Mouse (Mus musculus) liver, embryonic 14.5 days (tissue): ENCODE measurements at regions not wholly inside any gene's neighbourhood (a gene's known extent, or its start where the extent isn't known, plus 50 kb on each side); places are given as distances from the start of the nearest gene placed in this dataset.

ENCODE experiments used
- ATAC-seq: fragments of 200-750 bp; cut with Nextera tagmentation; 2 replicates; pipeline ENCODE4 v1.8.0; 2017; ENCODE audit warnings: moderate number of reproducible peaks, mild to moderate bottlenecking, moderate library complexity; ENCODE audit not compliant: insufficient read depth
- DNase-seq, 3 experiments: peaks; one replicate each; pipeline ENCODE4 v3.0.0-alpha.2; 2012 to 2013; ENCODE audit warnings: low read depth in 3 of 3, low spot score in 3 of 3
- H3K27ac ChIP-seq: fragments of 300-500 bp; sonication (generic); 2 replicates; pipeline ENCODE4 v1.5.1; 2014; ENCODE audit warnings: moderate library complexity, mild to moderate bottlenecking, control low read depth, inconsistent platforms
- H3K27me3 ChIP-seq: fragments of 300-500 bp; sonication (generic); 2 replicates; pipeline ENCODE4 v1.6.1; 2014; ENCODE audit warnings: mild to moderate bottlenecking, low read length, moderate library complexity; ENCODE audit not compliant: control insufficient read depth, insufficient read depth
- H3K36me3 ChIP-seq: fragments of 300-500 bp; sonication (generic); replicated peaks from 2 replicates; pipeline ENCODE4 v1.6.1; 2014; ENCODE audit warnings: low read depth; ENCODE audit not compliant: control insufficient read depth, insufficient read depth
- H3K4me1 ChIP-seq, 2 experiments: fragments of 200-500 bp in 1 of 2; fragments of 300-500 bp in 1 of 2; sonication (generic) in 1 of 2; replicated peaks; 2 replicates each; pipeline ENCODE4 v1.6.1; 2012 to 2014; ENCODE audit warnings: antibody characterized with exemption in 1 of 2, inconsistent platforms in 1 of 2, low read length in 1 of 2; ENCODE audit not compliant: control insufficient read depth in 2 of 2, insufficient read depth in 2 of 2
- H3K4me2 ChIP-seq: fragments of 300-500 bp; sonication (generic); 2 replicates; pipeline ENCODE4 v1.6.1; 2014; ENCODE audit warnings: low read depth, mild to moderate bottlenecking, control low read depth, moderate library complexity
- H3K4me3 ChIP-seq, 2 experiments: fragments of 200-500 bp in 1 of 2; fragments of 300-500 bp in 1 of 2; sonication (generic) in 1 of 2; 2 replicates each; pipeline ENCODE4 v1.5.1; 2012 to 2014; ENCODE audit warnings: low read depth in 2 of 2, low read length in 2 of 2, mild to moderate bottlenecking in 2 of 2, control low read depth in 1 of 2, inconsistent platforms in 1 of 2, moderate library complexity in 1 of 2; ENCODE audit not compliant: insufficient read depth in 1 of 2
- H3K9ac ChIP-seq: fragments of 300-500 bp; sonication (generic); replicated peaks from 2 replicates; pipeline ENCODE4 v1.6.1; 2014; ENCODE audit warnings: mild to moderate bottlenecking, control low read depth, moderate library complexity
- H3K9me3 ChIP-seq: fragments of 300-500 bp; sonication (generic); 2 replicates; pipeline ENCODE4 v1.6.1; 2016; ENCODE audit warnings: low read length, mixed read lengths; ENCODE audit not compliant: control insufficient read depth
- CTCF ChIP-seq: IDR thresholded peaks from 2 replicates; pipeline ENCODE4 v1.5.1; 2016; ENCODE audit warnings: antibody characterized with exemption, low read depth, control low read depth
- EP300 ChIP-seq: IDR thresholded peaks from 2 replicates; pipeline ENCODE4 v1.6.1; 2016; ENCODE audit warnings: antibody characterized with exemption, low read depth
- WGBS: fragments of 180-500 bp; shearing (Covaris S2); extraction: QIAGEN DNeasy Blood & Tissue Kit; methylation state at CpG from one replicate; pipeline ENCODE4 v1.1.7; 2014; ENCODE audit not compliant: insufficient replicate concordance; 5-methylcytosine and 5-hydroxymethylcytosine counted together

- H3K4me2 ChIP-seq = no peak overlapping the region
- no peaks in the 10 kb centered on the region for H3K27me3 ChIP-seq
- no peaks in the 10 kb centered on the region for H3K9me3 ChIP-seq
- ATAC-seq (no peak), DNase-seq (no peak)
- H3K4me1 ChIP-seq = no peaks in the 10 kb centered on the region
- TF ChIP-seq CTCF (no peak), EP300 (no peak)
- H3K36me3 ChIP-seq = no peaks in the 10 kb centered on the region
- H3K4me3 ChIP-seq = no peak overlapping the region
- no peak overlapping the region for H3K9ac ChIP-seq
- H3K27ac ChIP-seq = no peak overlapping the region
- WGBS = 59% methylated on average over 8 of the region's 8 CpGs
These were observed 78.9 kb upstream of the Dapk1 start for GRCm38 (mm10) chr13:60522719-60523450.

GRCm38 (mm10) chr13:60527806-60528205 is 73.9 kb upstream of the Dapk1 start:
- no peak overlapping the region for H3K4me2 ChIP-seq
- H3K27ac ChIP-seq = no peak overlapping the region
- WGBS = 58% methylated on average over 2 of the region's 2 CpGs
- TF ChIP-seq EP300 (no peak), CTCF (no peak)
- no peaks in the 10 kb centered on the region for H3K36me3 ChIP-seq
- DNase-seq = no peak
- no peak overlapping the region for H3K4me3 ChIP-seq
- H3K27me3 ChIP-seq = no peaks in the 10 kb centered on the region
- no peaks in the 10 kb centered on the region; a peak in 1 of 4 replicates for H3K4me1 ChIP-seq
- no peaks in the 10 kb centered on the region for H3K9me3 ChIP-seq
- no peak for ATAC-seq
- no peak overlapping the region for H3K9ac ChIP-seq

- WGBS = 52% methylated on average over 1 of the region's 1 CpGs
- Histone ChIP-seq H3K4me1 (no peaks in the 10 kb centered on the region; a peak in 1 of 4 replicates), H3K36me3 (no peaks in the 10 kb centered on the region), H3K27ac (no peak overlapping the region), H3K27me3 (no peaks in the 10 kb centered on the region), H3K9ac (no peak overlapping the region), H3K9me3 (no peaks in the 10 kb centered on the region), H3K4me2 (no peak overlapping the region), H3K4me3 (no peak overlapping the region)
- peak; percentile 61; the same call in 1 of the 2 replicates for ATAC-seq
- no peak for TF ChIP-seq EP300
- no peak for TF ChIP-seq CTCF
- DNase-seq = peak in 2 of 3 experiments; percentile 3 to 16
These were observed 72.9 kb upstream of the Dapk1 start for GRCm38 (mm10) chr13:60528819-60529218.

GRCm38 (mm10) chr13:60529381-60530069 is 72.2 kb upstream of the Dapk1 start:
- DNase-seq = no peak
- Histone ChIP-seq H3K27me3 (no peaks in the 10 kb centered on the region), H3K4me2 (no peak overlapping the region), H3K27ac (no peak overlapping the region), H3K36me3 (no peaks in the 10 kb centered on the region), H3K4me1 (no peaks in the 10 kb centered on the region; a peak in 1 of 4 replicates), H3K9ac (no peak overlapping the region), H3K9me3 (no peaks in the 10 kb centered on the region), H3K4me3 (no peak overlapping the region)
- no peak for TF ChIP-seq EP300
- TF ChIP-seq CTCF = no peak
- ATAC-seq = no peak
- WGBS = 45% methylated on average over 6 of the region's 6 CpGs

- Histone ChIP-seq H3K27ac (no peak overlapping the region), H3K9me3 (no peaks in the 10 kb centered on the region), H3K4me1 (peaks cover 0 to 2% of the 10 kb centered on the region in 2 experiments; a peak in 1 of 4 replicates), H3K27me3 (no peaks in the 10 kb centered on the region), H3K4me3 (no peak overlapping the region), H3K36me3 (no peaks in the 10 kb centered on the region), H3K4me2 (no peak overlapping the region), H3K9ac (no peak overlapping the region)
- 57% methylated on average over 8 of the region's 8 CpGs for WGBS
- ATAC-seq = no peak
- no peak for DNase-seq
- TF ChIP-seq EP300 (no peak), CTCF (no peak)
These were observed 67.8 kb upstream of the Dapk1 start for GRCm38 (mm10) chr13:60533871-60534427.
